Mouse (Mus musculus) heart, embryonic 12.5 days (tissue): ENCODE results near the gene Otud7a. TPM values are rescaled to one million over a fixed set of nuclear protein-coding genes. Genes with fewer than 3 reads are reported as not detected.

Experiments used
- ATAC-seq: fragments of 200-750 bp; cut with Nextera tagmentation; 2 replicates; pipeline ENCODE4 v1.8.0; 2017; ENCODE audit warnings: moderate TSS enrichment, moderate library complexity; ENCODE audit not compliant: insufficient number of reproducible peaks, low FRiP score
- H3K27ac ChIP-seq: fragments of 300-500 bp; sonication (generic); 2 replicates; pipeline ENCODE4 v1.5.1; 2016; ENCODE audit warnings: mild to moderate bottlenecking, moderate library complexity; ENCODE audit not compliant: poor library complexity, severe bottlenecking
- H3K27me3 ChIP-seq: fragments of 300-500 bp; sonication (generic); replicated peaks from 2 replicates; pipeline ENCODE4 v1.6.1; 2016; ENCODE audit warnings: mild to moderate bottlenecking, moderate library complexity
- H3K36me3 ChIP-seq: fragments of 300-500 bp; sonication (generic); 2 replicates; pipeline ENCODE4 v1.6.1; 2016; ENCODE audit warnings: mild to moderate bottlenecking, moderate library complexity
- H3K4me1 ChIP-seq: fragments of 300-500 bp; sonication (generic); replicated peaks from 2 replicates; pipeline ENCODE4 v1.6.1; 2016; ENCODE audit warnings: mild to moderate bottlenecking
- H3K4me2 ChIP-seq: fragments of 300-500 bp; sonication (generic); 2 replicates; pipeline ENCODE4 v1.6.1; 2016; ENCODE audit warnings: mild to moderate bottlenecking, moderate library complexity
- H3K4me3 ChIP-seq: fragments of 300-500 bp; sonication (generic); 2 replicates; pipeline ENCODE4 v1.5.1; 2016; ENCODE audit warnings: mild to moderate bottlenecking
- H3K9ac ChIP-seq: fragments of 300-500 bp; sonication (generic); 2 replicates; pipeline ENCODE4 v1.6.1; 2016; ENCODE audit warnings: mild to moderate bottlenecking, moderate library complexity
- H3K9me3 ChIP-seq: fragments of 300-500 bp; sonication (generic); replicated peaks from 2 replicates; pipeline ENCODE4 v1.6.1; 2016; ENCODE audit warnings: mild to moderate bottlenecking, moderate library complexity
- WGBS: fragments of 180-500 bp; shearing (Covaris S2); methylation state at CpG from one replicate; pipeline ENCODE4 v1.1.7; 2016; 5-methylcytosine and 5-hydroxymethylcytosine counted together
- polyA plus RNA-seq: library from polyadenylated mRNA; unstranded; fragments of >200 nt; fragmentation: Nextera tagmentation; extraction: Ambion mirVana; gene quantifications from 2 replicates; pipeline ENCODE4 v1.2.1, GENCODE M21; 2016

The Otud7a gene
- polyA plus RNA-seq, 1 experiment from 2014 or later = 0.45 TPM

- H3K4me1 ChIP-seq = no peaks in the 10 kb centered on the region
- no peak for ATAC-seq
Observed at GRCm38 (mm10) chr7:63777328-63777727, 332.8 kb downstream of the Otud7a start.

DNA sequence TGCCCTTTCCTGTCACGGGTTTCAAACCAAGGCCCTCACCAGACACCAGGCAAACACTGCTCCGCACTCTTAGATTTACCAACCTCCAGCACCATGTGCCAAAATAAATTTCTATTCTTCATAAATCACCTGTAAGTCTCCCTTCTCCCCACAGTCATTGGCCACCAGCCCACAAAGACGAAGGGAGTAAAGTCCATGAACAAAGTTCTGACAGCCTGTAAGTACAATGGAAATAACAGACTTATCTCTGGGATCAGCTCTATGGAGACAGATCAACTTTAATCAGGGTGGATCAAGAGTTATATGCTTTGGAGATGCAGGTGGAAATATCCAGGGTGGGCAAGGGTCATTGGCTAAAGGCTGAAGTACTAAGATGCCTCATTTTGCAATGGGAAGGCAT, 336.3 kb downstream of the Otud7a start:
- H3K27me3 ChIP-seq = no peaks in the 10 kb centered on the region
- no peak overlapping the region for H3K27ac ChIP-seq
- H3K9ac ChIP-seq = no peak overlapping the region
- no peaks in the 10 kb centered on the region for H3K4me1 ChIP-seq
- H3K4me3 ChIP-seq = no peak overlapping the region
- no peak overlapping the region for H3K4me2 ChIP-seq
- no peaks in the 10 kb centered on the region for H3K36me3 ChIP-seq
- no peak for ATAC-seq
- WGBS = 81% methylated on average over 3 of the region's 3 CpGs
- H3K9me3 ChIP-seq = no peaks in the 10 kb centered on the region

More at GRCm38 (mm10) chr7:63777328-63777727, 332.8 kb downstream of the Otud7a start:
- H3K36me3 ChIP-seq = no peaks in the 10 kb centered on the region
- no peak overlapping the region for H3K4me2 ChIP-seq
- H3K27me3 ChIP-seq = no peaks in the 10 kb centered on the region
- H3K27ac ChIP-seq = no peak overlapping the region
- WGBS = 82% methylated on average over 4 of the region's 4 CpGs
- H3K9ac ChIP-seq = no peak overlapping the region
- H3K9me3 ChIP-seq = no peaks in the 10 kb centered on the region
- H3K4me3 ChIP-seq = no peak overlapping the region

GRCm38 (mm10) chr7:63789743-63790142, 345.2 kb downstream of the Otud7a start:
- no peak overlapping the region for H3K9ac ChIP-seq
- no peaks in the 10 kb centered on the region for H3K9me3 ChIP-seq
- no peak overlapping the region for H3K4me2 ChIP-seq
- H3K4me3 ChIP-seq = no peak overlapping the region
- WGBS = 84% methylated on average over 5 of the region's 5 CpGs
- no peaks in the 10 kb centered on the region for H3K4me1 ChIP-seq
- no peak for ATAC-seq
- H3K36me3 ChIP-seq = no peaks in the 10 kb centered on the region
- no peak overlapping the region for H3K27ac ChIP-seq
- H3K27me3 ChIP-seq = no peaks in the 10 kb centered on the region

DNA sequence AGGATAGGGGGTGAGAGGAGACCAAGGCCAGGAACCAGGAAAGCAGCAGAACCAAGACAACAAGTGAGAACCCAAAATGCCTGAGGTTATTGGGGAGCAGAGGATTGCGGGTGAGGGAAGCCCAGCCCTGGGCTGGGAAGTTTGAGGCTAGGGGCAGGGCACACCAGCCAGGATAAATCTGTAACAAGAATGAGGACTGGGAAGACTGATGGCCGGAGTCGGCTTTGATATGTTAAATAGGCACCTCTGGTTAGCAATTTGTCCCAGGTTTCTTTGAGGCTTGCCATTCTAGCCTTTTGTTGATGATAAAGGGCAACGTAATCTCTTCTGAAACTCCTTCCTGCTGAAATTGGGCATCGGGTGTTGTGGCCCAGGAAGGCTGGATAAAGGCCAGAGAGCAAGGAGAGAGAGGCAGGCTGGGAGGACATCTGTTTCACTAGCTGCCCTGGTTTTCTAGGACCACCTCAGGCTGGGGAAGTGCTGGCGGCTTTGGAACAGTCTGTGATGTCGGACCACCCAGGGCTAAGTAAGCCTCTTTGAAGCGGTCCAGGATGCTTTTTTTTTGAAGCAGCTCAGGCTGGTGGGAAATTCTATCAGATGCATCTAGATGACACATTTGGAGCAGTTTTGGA, 351.6 kb downstream of the Otud7a start:
- no peak overlapping the region for H3K27ac ChIP-seq
- no peak overlapping the region for H3K9ac ChIP-seq
- no peaks in the 10 kb centered on the region for H3K4me1 ChIP-seq
- H3K9me3 ChIP-seq = no peaks in the 10 kb centered on the region
- H3K36me3 ChIP-seq = no peaks in the 10 kb centered on the region
- WGBS = 19% methylated on average over 8 of the region's 8 CpGs
- no peaks in the 10 kb centered on the region for H3K27me3 ChIP-seq
- no peak overlapping the region for H3K4me2 ChIP-seq
- H3K4me3 ChIP-seq = no peak overlapping the region
- no peak for ATAC-seq

GRCm38 (mm10) chr7:63798446-63798845, 353.9 kb downstream of the Otud7a start:
- no peak for ATAC-seq

DNA sequence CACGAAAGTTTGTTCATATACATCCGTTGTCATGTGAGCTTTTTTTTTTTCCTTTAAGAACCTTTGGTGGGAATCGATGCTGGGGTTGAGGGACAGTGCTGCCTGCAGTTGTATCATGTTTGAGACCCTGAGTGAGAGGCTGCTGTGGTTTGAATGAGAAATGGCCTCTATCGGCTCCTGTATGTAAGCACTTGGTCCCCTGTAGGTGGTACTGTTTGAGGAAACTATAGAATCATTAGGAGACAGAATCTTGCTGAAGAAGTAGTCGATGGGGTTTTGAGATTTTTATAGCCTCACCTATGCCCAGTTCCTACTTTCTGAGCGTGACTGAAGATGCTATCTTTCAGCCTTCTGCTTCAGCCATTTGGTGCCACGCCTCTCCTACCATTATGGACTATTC, 354.8 kb downstream of the Otud7a start:
- Histone ChIP-seq H3K9me3 (peaks cover 2% of the 10 kb centered on the region; the same call in 1 of the 2 replicates), H3K36me3 (no peaks in the 10 kb centered on the region), H3K27me3 (no peaks in the 10 kb centered on the region), H3K27ac (no peak overlapping the region), H3K4me3 (no peak overlapping the region), H3K4me1 (no peaks in the 10 kb centered on the region), H3K9ac (no peak overlapping the region), H3K4me2 (no peak overlapping the region)
- ATAC-seq = no peak
- 85% methylated on average over 7 of the region's 7 CpGs for WGBS

More at GRCm38 (mm10) chr7:63798446-63798845, 353.9 kb downstream of the Otud7a start:
- no peaks in the 10 kb centered on the region for H3K27me3 ChIP-seq
- H3K4me2 ChIP-seq = no peak overlapping the region
- no peak overlapping the region for H3K9ac ChIP-seq
- H3K27ac ChIP-seq = no peak overlapping the region
- WGBS = 74% methylated on average over 3 of the region's 3 CpGs
- no peaks in the 10 kb centered on the region for H3K4me1 ChIP-seq
- no peaks in the 10 kb centered on the region for H3K36me3 ChIP-seq
- H3K4me3 ChIP-seq = no peak overlapping the region
- peaks cover 2% of the 10 kb centered on the region; the same call in 1 of the 2 replicates for H3K9me3 ChIP-seq

DNA sequence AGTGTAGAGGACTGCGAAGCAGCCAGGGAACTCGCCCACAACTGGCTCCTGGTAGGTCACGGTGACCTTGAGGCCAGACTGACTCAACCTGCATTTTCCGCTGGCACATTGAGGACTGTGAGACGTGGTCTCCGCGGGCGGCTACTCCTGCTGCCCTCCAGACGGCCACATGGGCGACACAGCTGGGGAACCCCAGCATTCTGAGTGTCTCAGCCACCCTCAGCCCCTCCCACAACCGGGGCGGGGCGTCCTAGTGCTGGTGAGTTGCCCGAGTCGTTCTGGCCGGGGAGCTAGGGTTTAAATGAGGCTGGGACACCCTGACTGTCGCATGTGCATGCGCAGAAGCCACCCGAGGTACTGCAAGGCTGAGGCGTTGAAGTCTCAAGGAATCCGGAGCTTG, 358.2 kb downstream of the Otud7a start:
- 89% methylated on average over 21 of the region's 21 CpGs for WGBS
- H3K4me3 ChIP-seq = no peak overlapping the region
- peaks cover 2% of the 10 kb centered on the region; the same call in 1 of the 2 replicates for H3K9me3 ChIP-seq

More for the DNA sequence above, 358.2 kb downstream of the Otud7a start:
- no peak overlapping the region for H3K9ac ChIP-seq
- no peak for ATAC-seq
- H3K4me1 ChIP-seq = no peaks in the 10 kb centered on the region
- no peak overlapping the region for H3K4me2 ChIP-seq
- no peak overlapping the region for H3K27ac ChIP-seq
- no peaks in the 10 kb centered on the region for H3K27me3 ChIP-seq
- no peaks in the 10 kb centered on the region for H3K36me3 ChIP-seq

Other genes with a start within 250 kb of the Otud7a start
- gene Chrna7, start 232.2 kb upstream of the Otud7a start, polyA plus RNA-seq = 1.3 and 1.5 TPM in 2 replicates